In the genomic region with DNA sequence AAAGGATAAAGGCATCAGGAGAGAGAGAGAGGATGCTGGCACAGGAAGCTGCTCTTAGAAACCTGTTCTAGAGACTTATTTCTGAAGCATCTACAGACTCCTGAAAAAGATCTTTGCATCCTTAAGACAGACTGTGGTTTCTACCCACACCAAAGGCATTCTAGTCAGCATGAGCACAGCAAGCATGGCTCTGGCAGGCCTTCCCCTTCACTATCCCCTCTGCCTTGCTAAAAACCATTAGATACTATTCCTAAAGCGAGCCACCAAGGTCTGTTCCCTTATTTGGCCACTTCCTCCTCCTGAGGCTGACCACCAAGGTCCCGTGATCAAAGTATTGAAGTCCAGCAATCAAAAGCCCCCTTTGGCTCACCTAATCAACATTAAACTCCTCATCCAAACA, we compare ENCODE assay signal across 30 mouse cellular contexts. TPM values are rescaled to one million over a fixed set of nuclear protein-coding genes. Genes with fewer than 3 reads are reported as not detected.
"Had no signal": no experiment of that assay in that cellular context is flagged by ENCODE, and none has a peak within 500 bp of the region (broad histone marks: within the 10 kb centered on the region; RNA-seq: fewer than 3 reads in every experiment).

No protein-coding gene starts in this region.

- H3K9me3 ChIP-seq: heart, embryonic 10.5 days; heart, embryonic 12.5 days; hindbrain, embryonic 10.5 days; hindbrain, embryonic 12.5 days; intestine, embryonic 15.5 days; limb, embryonic 10.5 days; limb, embryonic 12.5 days had no signal

- H3K9ac ChIP-seq: forebrain, postnatal 0 days; heart, embryonic 12.5 days; hindbrain, embryonic 12.5 days; hindbrain, embryonic 14.5 days; intestine, embryonic 15.5 days; limb, embryonic 12.5 days had no signal

- DNase-seq: forebrain, postnatal 0 days; gastrocnemius, postnatal 14 days; gastrocnemius, postnatal 36 days; heart, adult 2 months; heart, postnatal 10 days; heart, postnatal 4 days; kidney, adult 18-20 months; kidney, adult 8-10 months; kidney, postnatal 10 days; kidney, postnatal 25 days; kidney, postnatal 4 days; layer of hippocampus, adult 9-11 months; layer of hippocampus, postnatal 36 days; liver had no signal

- ATAC-seq: forebrain, postnatal 0 days; inflammation-experienced regulatory T-cells, adult 6 months; intestine, embryonic 15.5 days; intestine, postnatal 0 days had no signal

- H3K4me3 ChIP-seq: heart, adult 2 months; heart, embryonic 10.5 days; heart, embryonic 12.5 days; hindbrain, embryonic 10.5 days; hindbrain, embryonic 12.5 days; intestine, embryonic 15.5 days; limb, embryonic 10.5 days; limb, embryonic 12.5 days had no signal

- H3K4me2 ChIP-seq: heart, embryonic 12.5 days; hindbrain, embryonic 12.5 days; hindbrain, embryonic 14.5 days; intestine, embryonic 15.5 days; limb, embryonic 12.5 days; liver, embryonic 11.5 days had no signal

- H3K27me3 ChIP-seq: heart, embryonic 12.5 days; hindbrain, embryonic 12.5 days; intestine, embryonic 15.5 days; limb, embryonic 12.5 days had no signal

- H3K4me1 ChIP-seq: hindbrain, embryonic 10.5 days; hindbrain, embryonic 12.5 days; intestine, embryonic 15.5 days had no signal

- H3K36me3 ChIP-seq: heart, embryonic 10.5 days; hindbrain, embryonic 10.5 days; hindbrain, embryonic 12.5 days; intestine, embryonic 15.5 days; limb, embryonic 10.5 days; limb, embryonic 12.5 days had no signal

- H3K27ac ChIP-seq: heart, adult 2 months; heart, embryonic 10.5 days; hindbrain, embryonic 10.5 days; hindbrain, embryonic 12.5 days; hindbrain, embryonic 14.5 days; intestine, embryonic 15.5 days; limb, embryonic 10.5 days; limb, embryonic 12.5 days had no signal

RNA-seq across cellular contexts. Expression of a gene that starts 23.6 kb away (rescaled TPM):
- total RNA-seq: forebrain, postnatal 0 days; gastrocnemius, adult 18-20 months; gastrocnemius, adult 8-10 months; layer of hippocampus, adult 18-20 months; layer of hippocampus, postnatal 14 days had no signal
- polyA plus RNA-seq: heart, embryonic 10.5 days; heart, embryonic 12.5 days; hindbrain, embryonic 10.5 days; hindbrain, embryonic 12.5 days; kidney, embryonic 14.5 days; limb, embryonic 10.5 days; limb, embryonic 12.5 days; liver, embryonic 11.5 days had no signal
